Mouse (Mus musculus) stomach, embryonic 15.5 days (tissue): ENCODE measurements around the gene Zfp420. TPM values are rescaled to one million over a fixed set of nuclear protein-coding genes. Genes with fewer than 3 reads are reported as not detected.

Source experiments
- ATAC-seq: fragments of 200-750 bp; cut with Nextera tagmentation; 2 replicates; pipeline ENCODE4 v1.8.0; 2017; ENCODE audit warnings: low read depth, moderate number of reproducible peaks, moderate TSS enrichment; ENCODE audit not compliant: insufficient read depth, low FRiP score
- H3K27ac ChIP-seq: fragments of 300-500 bp; sonication (generic); 2 replicates; pipeline ENCODE4 v1.5.1; 2015; ENCODE audit warnings: mild to moderate bottlenecking, inconsistent platforms
- H3K27me3 ChIP-seq: fragments of 300-500 bp; sonication (generic); replicated peaks from 2 replicates; pipeline ENCODE4 v1.6.1; 2015; ENCODE audit warnings: inconsistent platforms
- H3K36me3 ChIP-seq: fragments of 300-500 bp; sonication (generic); 2 replicates; pipeline ENCODE4 v1.6.1; 2015; ENCODE audit warnings: inconsistent platforms
- H3K4me1 ChIP-seq: fragments of 300-500 bp; sonication (generic); 2 replicates; pipeline ENCODE4 v1.6.1; 2015; ENCODE audit warnings: inconsistent platforms
- H3K4me2 ChIP-seq: fragments of 300-500 bp; sonication (generic); 2 replicates; pipeline ENCODE4 v1.6.1; 2015; ENCODE audit warnings: mild to moderate bottlenecking, inconsistent platforms
- H3K4me3 ChIP-seq: fragments of 300-500 bp; sonication (generic); replicated peaks from 2 replicates; pipeline ENCODE4 v1.5.1; 2015; ENCODE audit warnings: inconsistent platforms
- H3K9ac ChIP-seq: fragments of 300-500 bp; sonication (generic); 2 replicates; pipeline ENCODE4 v1.6.1; 2015; ENCODE audit warnings: inconsistent platforms
- H3K9me3 ChIP-seq: fragments of 300-500 bp; sonication (generic); 2 replicates; pipeline ENCODE4 v1.6.1; 2016; ENCODE audit warnings: inconsistent platforms
- WGBS: fragments of 180-500 bp; shearing (Covaris S2); methylation state at CpG from one replicate; pipeline ENCODE4 v1.1.7; 2015; 5-methylcytosine and 5-hydroxymethylcytosine counted together
- polyA plus RNA-seq: library from polyadenylated mRNA; unstranded; fragments of >200 nt; fragmentation: Nextera tagmentation; extraction: Ambion mirVana; gene quantifications from 2 replicates; pipeline ENCODE4 v1.2.1, GENCODE M21; 2015

The Zfp420 gene
- polyA plus RNA-seq, 1 experiment from 2014 or later = 6.8 TPM

GRCm38 (mm10) chr7:29905966-29906681, 46.3 kb downstream of the Zfp420 start, which contains the start of gene Zfp27:
Gene Zfp27 (minus strand): TSS chr7:29906572.
- Histone ChIP-seq H3K27me3 (no peaks in the 10 kb centered on the region), H3K4me2 (peak within 1 kb of the TSS; percentile 80), H3K27ac (peak within 1 kb of the TSS; percentile 97), H3K4me1 (peaks cover 16% of the 10 kb centered on the region; the same call in 1 of the 2 replicates), H3K4me3 (peak within 1 kb of the TSS; percentile 60), H3K9ac (peak within 1 kb of the TSS; percentile 44; the same call in 1 of the 2 replicates), H3K36me3 (peaks cover 3% of the 10 kb centered on the region; the same call in 1 of the 2 replicates), H3K9me3 (no peaks in the 10 kb centered on the region)
- peak; percentile 82 for ATAC-seq
- under 1% methylated on average over 22 of the region's 22 CpGs for WGBS

GRCm38 (mm10) chr7:29906682-29907058, 46.9 kb downstream of the Zfp420 start:
- no peaks in the 10 kb centered on the region for H3K9me3 ChIP-seq
- H3K36me3 ChIP-seq = no peaks in the 10 kb centered on the region
- WGBS = 18% methylated on average over 8 of the region's 8 CpGs
- ATAC-seq = no peak
- H3K27me3 ChIP-seq = no peaks in the 10 kb centered on the region
- H3K9ac ChIP-seq = no peak overlapping the region
- H3K27ac ChIP-seq = peak overlapping the region; percentile 97
- peak overlapping the region; percentile 60 for H3K4me3 ChIP-seq
- peaks cover 16% of the 10 kb centered on the region; the same call in 1 of the 2 replicates for H3K4me1 ChIP-seq
- H3K4me2 ChIP-seq = peak overlapping the region; percentile 80

GRCm38 (mm10) chr7:29907206-29907605, 47.4 kb downstream of the Zfp420 start:
- H3K9ac ChIP-seq = no peak overlapping the region
- peaks cover 1% of the 10 kb centered on the region; the same call in 1 of the 2 replicates for H3K36me3 ChIP-seq
- H3K4me3 ChIP-seq = no peak overlapping the region
- peak overlapping the region; percentile 97; the same call in 1 of the 2 replicates for H3K27ac ChIP-seq
- H3K4me2 ChIP-seq = no peak overlapping the region
- H3K9me3 ChIP-seq = no peaks in the 10 kb centered on the region
- 88% methylated on average over 5 of the region's 5 CpGs for WGBS
- H3K4me1 ChIP-seq = peaks cover 16% of the 10 kb centered on the region; the same call in 1 of the 2 replicates
- no peaks in the 10 kb centered on the region for H3K27me3 ChIP-seq
- no peak for ATAC-seq

GRCm38 (mm10) chr7:29908130-29908950, 48.6 kb downstream of the Zfp420 start, which contains the start of gene Zfp383:
Gene Zfp383 (plus strand): TSS chr7:29908223.
- peak within 1 kb of the TSS; percentile 58 for H3K4me2 ChIP-seq
- peak; percentile 77 for ATAC-seq
- H3K9ac ChIP-seq = peak within 1 kb of the TSS; percentile 73
- H3K27ac ChIP-seq = peak within 1 kb of the TSS; percentile 97
- no peaks in the 10 kb centered on the region for H3K9me3 ChIP-seq
- WGBS = under 1% methylated on average over 33 of the region's 33 CpGs
- peaks cover 10% of the 10 kb centered on the region; the same call in 1 of the 2 replicates for H3K36me3 ChIP-seq
- peaks cover 16% of the 10 kb centered on the region; the same call in 1 of the 2 replicates for H3K4me1 ChIP-seq
- peak within 1 kb of the TSS; percentile 71 for H3K4me3 ChIP-seq
- no peaks in the 10 kb centered on the region for H3K27me3 ChIP-seq

GRCm38 (mm10) chr7:29910252-29910651, 50.5 kb downstream of the Zfp420 start:
- no peak for ATAC-seq
- peaks cover 28% of the 10 kb centered on the region for H3K36me3 ChIP-seq
- 0 out of 2 replicates have a peak overlapping the region, but pooled peaks have one; percentile 2 for H3K4me3 ChIP-seq
- no peak overlapping the region for H3K27ac ChIP-seq
- H3K4me2 ChIP-seq = 0 out of 2 replicates have a peak overlapping the region, but pooled peaks have one; percentile 58
- H3K4me1 ChIP-seq = peaks cover 16% of the 10 kb centered on the region; the same call in 1 of the 2 replicates
- H3K9me3 ChIP-seq = no peaks in the 10 kb centered on the region
- H3K27me3 ChIP-seq = no peaks in the 10 kb centered on the region
- H3K9ac ChIP-seq = no peak overlapping the region
- WGBS = 74% methylated on average over 2 of the region's 2 CpGs

- Histone ChIP-seq H3K4me2 (no peak overlapping the region), H3K36me3 (peaks cover 35% of the 10 kb centered on the region), H3K4me1 (peaks cover 11% of the 10 kb centered on the region; the same call in 1 of the 2 replicates), H3K4me3 (no peak overlapping the region), H3K27ac (no peak overlapping the region), H3K9me3 (no peaks in the 10 kb centered on the region), H3K9ac (no peak overlapping the region), H3K27me3 (no peaks in the 10 kb centered on the region)
- whole genome bisulfite sequencing = 92% methylated on average over 13 of the region's 13 CpGs
- no peak for ATAC-seq
These were observed 52.4 kb downstream of the Zfp420 start for GRCm38 (mm10) chr7:29912172-29912571.

- Histone ChIP-seq H3K27me3 (no peaks in the 10 kb centered on the region), H3K9ac (no peak overlapping the region), H3K36me3 (peaks cover 30% of the 10 kb centered on the region), H3K4me3 (no peak overlapping the region), H3K27ac (no peak overlapping the region), H3K9me3 (no peaks in the 10 kb centered on the region), H3K4me2 (no peak overlapping the region), H3K4me1 (no peaks in the 10 kb centered on the region)
- WGBS = 56% methylated on average over 6 of the region's 6 CpGs
- no peak for ATAC-seq
These were observed 57.7 kb downstream of the Zfp420 start for GRCm38 (mm10) chr7:29917371-29918061.

- Histone ChIP-seq H3K4me2 (no peak overlapping the region), H3K4me3 (no peak overlapping the region), H3K4me1 (no peaks in the 10 kb centered on the region), H3K27me3 (no peaks in the 10 kb centered on the region), H3K36me3 (peaks cover 27% of the 10 kb centered on the region), H3K27ac (no peak overlapping the region), H3K9me3 (no peaks in the 10 kb centered on the region), H3K9ac (no peak overlapping the region)
- WGBS = 74% methylated on average over 4 of the region's 4 CpGs
- ATAC-seq = no peak
These were observed 58.3 kb downstream of the Zfp420 start for GRCm38 (mm10) chr7:29918062-29918453.

- H3K9me3 ChIP-seq = no peaks in the 10 kb centered on the region
- no peak overlapping the region for H3K4me3 ChIP-seq
- H3K4me2 ChIP-seq = no peak overlapping the region
- 83% methylated on average over 6 of the region's 6 CpGs for WGBS
- ATAC-seq = no peak
- no peak overlapping the region for H3K9ac ChIP-seq
- H3K27ac ChIP-seq = no peak overlapping the region
- no peaks in the 10 kb centered on the region for H3K27me3 ChIP-seq
- no peaks in the 10 kb centered on the region for H3K36me3 ChIP-seq
- H3K4me1 ChIP-seq = no peaks in the 10 kb centered on the region
These were observed 61.8 kb downstream of the Zfp420 start for GRCm38 (mm10) chr7:29921439-29922093.

- WGBS = 63% methylated on average over 2 of the region's 2 CpGs
- H3K4me1 ChIP-seq = no peaks in the 10 kb centered on the region
- H3K4me2 ChIP-seq = no peak overlapping the region
- no peak for ATAC-seq
- no peak overlapping the region for H3K4me3 ChIP-seq
- no peaks in the 10 kb centered on the region for H3K9me3 ChIP-seq
- no peaks in the 10 kb centered on the region for H3K27me3 ChIP-seq
- H3K36me3 ChIP-seq = no peaks in the 10 kb centered on the region
- no peak overlapping the region for H3K9ac ChIP-seq
- H3K27ac ChIP-seq = no peak overlapping the region
These were observed 63.0 kb downstream of the Zfp420 start for GRCm38 (mm10) chr7:29922780-29923179.
